Mouse (Mus musculus) splenic B cell, adult 2 months (primary cell): Measurements from ENCODE around the gene Slamf8.

Source experiments
- DNase-seq: peaks from one replicate; pipeline ENCODE4 v3.0.0-alpha.2; 2011; ENCODE audit warnings: low read depth, low spot score
- H3K27me3 ChIP-seq: 2 replicates; pipeline ENCODE4 v1.6.1; 2012; ENCODE audit warnings: mild to moderate bottlenecking, low read length, moderate library complexity, mixed read lengths; ENCODE audit not compliant: control insufficient read depth, poor library complexity, insufficient read depth, severe bottlenecking
- H3K36me3 ChIP-seq: 2 replicates; pipeline ENCODE4 v1.6.1; 2012; ENCODE audit warnings: mild to moderate bottlenecking, low read length, moderate library complexity, mixed read lengths; ENCODE audit not compliant: control insufficient read depth, poor library complexity, insufficient read depth, severe bottlenecking

Slamf8 gene

GRCm38 (mm10) chr1:172616537-172617300, 26.4 kb upstream of the Slamf8 start:
- Histone ChIP-seq H3K27me3 (no peaks in the 10 kb centered on the region), H3K36me3 (no peaks in the 10 kb centered on the region)
- DNase-seq, result no peak

- Histone ChIP-seq H3K36me3 (no peaks in the 10 kb centered on the region), H3K27me3 (no peaks in the 10 kb centered on the region)
- DNase-seq, result no peak
Measured at GRCm38 (mm10) chr1:172615412-172615811, 25.0 kb upstream of the Slamf8 start.

GRCm38 (mm10) chr1:172614654-172615053, 24.3 kb upstream of the Slamf8 start:
- DNase-seq, result no peak
- Histone ChIP-seq H3K27me3 (no peaks in the 10 kb centered on the region), H3K36me3 (no peaks in the 10 kb centered on the region)

- Histone ChIP-seq H3K36me3 (no peaks in the 10 kb centered on the region), H3K27me3 (no peaks in the 10 kb centered on the region)
- DNase-seq, result peak; percentile 23
Measured at GRCm38 (mm10) chr1:172612745-172613144, 22.4 kb upstream of the Slamf8 start.

- Histone ChIP-seq H3K27me3 (no peaks in the 10 kb centered on the region), H3K36me3 (no peaks in the 10 kb centered on the region)
- DNase-seq, result no peak
Measured at GRCm38 (mm10) chr1:172611304-172611703, 20.9 kb upstream of the Slamf8 start.

- DNase-seq, result no peak
- no peaks in the 10 kb centered on the region for H3K27me3 ChIP-seq
- H3K36me3 ChIP-seq, result no peaks in the 10 kb centered on the region
Measured at GRCm38 (mm10) chr1:172602326-172602725, 12.0 kb upstream of the Slamf8 start, which contains the start of gene Fcrl6. Fcrl6 (minus strand) TSS chr1:172602551.

GRCm38 (mm10) chr1:172594495-172594894, 4.1 kb upstream of the Slamf8 start:
- H3K27me3 ChIP-seq, result no peaks in the 10 kb centered on the region
- DNase-seq, result peak; percentile 48
- H3K36me3 ChIP-seq, result no peaks in the 10 kb centered on the region

- H3K36me3 ChIP-seq, result no peaks in the 10 kb centered on the region
- no peaks in the 10 kb centered on the region for H3K27me3 ChIP-seq
- no peak for DNase-seq
Measured at GRCm38 (mm10) chr1:172593956-172594355, 3.6 kb upstream of the Slamf8 start.

- Histone ChIP-seq H3K27me3 (no peaks in the 10 kb centered on the region), H3K36me3 (no peaks in the 10 kb centered on the region)
- DNase-seq, result no peak
Measured at GRCm38 (mm10) chr1:172593321-172593720, 3.0 kb upstream of the Slamf8 start.

GRCm38 (mm10) chr1:172585612-172586567, 4.5 kb downstream of the Slamf8 start:
- Histone ChIP-seq H3K27me3 (no peaks in the 10 kb centered on the region), H3K36me3 (no peaks in the 10 kb centered on the region)
- DNase-seq, result no peak

GRCm38 (mm10) chr1:172585026-172585425, 5.3 kb downstream of the Slamf8 start:
- Histone ChIP-seq H3K27me3 (no peaks in the 10 kb centered on the region), H3K36me3 (no peaks in the 10 kb centered on the region)
- DNase-seq, result no peak

GRCm38 (mm10) chr1:172584271-172584670, 6.1 kb downstream of the Slamf8 start:
- H3K27me3 ChIP-seq, result no peaks in the 10 kb centered on the region
- no peaks in the 10 kb centered on the region for H3K36me3 ChIP-seq
- no peak for DNase-seq

- Histone ChIP-seq H3K27me3 (no peaks in the 10 kb centered on the region), H3K36me3 (no peaks in the 10 kb centered on the region)
- no peak for DNase-seq
Measured at GRCm38 (mm10) chr1:172582436-172582835, 7.9 kb downstream of the Slamf8 start.

- H3K27me3 ChIP-seq, result no peaks in the 10 kb centered on the region
- DNase-seq, result no peak
Measured at GRCm38 (mm10) chr1:172580116-172580515, 10.3 kb downstream of the Slamf8 start.

GRCm38 (mm10) chr1:172567758-172568157, 22.6 kb downstream of the Slamf8 start:
- no peak for DNase-seq
- no peaks in the 10 kb centered on the region for H3K36me3 ChIP-seq
- no peaks in the 10 kb centered on the region for H3K27me3 ChIP-seq

More at GRCm38 (mm10) chr1:172580116-172580515, 10.3 kb downstream of the Slamf8 start:
- H3K36me3 ChIP-seq, result no peaks in the 10 kb centered on the region
